Mouse (Mus musculus): ENCODE measurements around the gene Kcne1.

DNA sequence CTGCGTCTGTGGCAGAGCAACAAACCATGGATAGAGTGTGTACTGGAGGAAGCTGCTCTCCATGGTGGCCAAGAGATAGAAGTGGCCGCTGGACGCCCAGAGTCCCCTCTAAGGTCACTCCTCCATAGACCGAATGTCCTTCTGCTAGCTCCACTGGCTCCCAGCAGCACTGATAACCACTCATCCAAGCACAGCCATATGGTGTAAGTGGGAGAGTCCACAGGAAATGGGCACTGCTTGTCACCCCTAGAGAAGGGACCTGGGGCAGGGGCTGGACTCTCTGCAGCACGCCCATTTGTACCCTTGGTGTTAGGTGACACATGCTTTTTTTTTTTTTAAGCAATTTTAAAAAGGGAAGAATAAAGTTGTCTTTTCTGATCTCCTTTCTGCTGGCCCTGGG is 28.3 kb downstream of the Kcne1 start:
- TF ChIP-seq ZNF384 (IDR thresholded peaks at IDR 0.05; ENCODE audit: low read depth, low read length) (no peak), CHD2 (IDR thresholded peaks at IDR 0.05; ENCODE audit: low read depth, low read length) (no peak), MAFK (IDR thresholded peaks at IDR 0.05; ENCODE audit: insufficient read depth, low read depth, low read length) (no peak), ZC3H11A (IDR thresholded peaks at IDR 0.05; ENCODE audit: borderline replicate concordance, low read depth, low read length) (no peak)

Data from ES-E14 (cell line).